Mouse (Mus musculus) cerebellum, adult 2 months (tissue): ENCODE results near the gene Prkd3.

Experiments used
- CTCF ChIP-seq: fragments of 200-500 bp; IDR thresholded peaks from 2 replicates; pipeline ENCODE4 v1.5.1; 2011; ENCODE audit warnings: low read depth, mild to moderate bottlenecking, control low read depth, low read length, moderate library complexity, borderline replicate concordance; ENCODE audit not compliant: insufficient read depth
- POLR2A ChIP-seq: fragments of 200-500 bp; IDR thresholded peaks from 2 replicates; pipeline ENCODE4 v1.6.1; 2011; ENCODE audit warnings: low read length, control low read depth, borderline replicate concordance; ENCODE audit not compliant: insufficient read depth

DNA sequence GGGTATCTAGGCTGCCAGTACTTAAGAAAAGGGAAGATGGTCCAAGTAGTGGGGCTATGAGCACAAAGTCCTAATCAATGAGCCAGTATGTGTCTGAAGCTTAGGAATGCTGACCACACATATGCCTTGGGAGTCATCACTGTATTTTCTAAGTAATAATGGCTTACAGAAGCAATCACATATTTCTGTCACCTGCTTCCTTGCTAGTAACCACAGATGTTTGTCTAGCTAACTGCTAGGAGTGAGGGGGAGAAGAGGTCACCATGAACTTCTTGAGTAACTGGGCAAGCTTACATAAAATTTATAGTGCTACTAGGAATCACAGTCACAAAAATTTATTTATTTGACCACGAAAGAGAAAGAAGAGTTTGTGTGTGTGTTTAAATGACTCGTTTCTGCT lies 22.5 kb downstream of the Prkd3 start:
- TF ChIP-seq CTCF (no peak), POLR2A (no peak)
